Mouse (Mus musculus) cerebellum, adult 8-10 months (tissue): ENCODE measurements at regions not wholly inside any gene's neighbourhood (a gene's known extent, or its start where the extent isn't known, plus 50 kb on each side); places are given as distances from the start of the nearest gene placed in this dataset.

Experiments used
- DNase-seq: peaks from one replicate; pipeline ENCODE4 v3.0.0; 2022

DNA sequence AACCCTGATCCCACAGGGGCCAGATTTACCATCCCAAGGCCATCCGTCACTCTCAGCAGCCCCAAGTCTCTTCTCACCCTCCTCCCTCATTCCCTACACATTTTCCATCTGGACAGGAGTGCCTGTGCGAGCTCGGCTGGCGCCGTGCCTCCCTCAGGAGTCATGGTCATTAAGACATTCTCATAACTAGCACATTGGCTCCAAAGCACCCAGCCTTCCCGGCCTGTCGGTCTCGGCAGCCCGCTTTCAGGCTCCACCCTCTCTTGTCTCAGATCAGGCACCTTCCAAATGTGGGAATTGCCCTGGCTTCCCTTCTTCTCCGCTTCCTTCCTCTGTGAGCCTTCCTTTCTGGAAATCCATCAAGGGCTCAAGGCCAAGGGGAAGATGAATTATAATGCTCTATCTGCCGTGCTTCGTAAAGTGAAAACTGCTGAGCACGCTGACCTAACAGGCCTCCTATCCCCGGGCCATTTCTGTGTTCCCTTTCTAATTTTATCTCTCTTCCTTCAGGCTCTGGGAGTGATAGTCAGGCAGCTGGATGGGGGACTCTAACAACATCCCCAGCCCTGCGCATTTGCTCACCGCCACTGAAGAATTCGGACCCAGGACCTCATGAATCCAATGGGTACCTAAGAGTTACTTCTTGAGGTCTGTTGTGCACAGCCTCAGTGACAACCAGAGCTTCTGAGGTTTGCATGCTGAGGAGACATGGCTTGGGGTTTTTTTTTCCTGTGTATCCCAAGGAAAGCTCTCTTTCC lies 130.2 kb upstream of the Six2 start:
- no peak for DNase-seq

DNA sequence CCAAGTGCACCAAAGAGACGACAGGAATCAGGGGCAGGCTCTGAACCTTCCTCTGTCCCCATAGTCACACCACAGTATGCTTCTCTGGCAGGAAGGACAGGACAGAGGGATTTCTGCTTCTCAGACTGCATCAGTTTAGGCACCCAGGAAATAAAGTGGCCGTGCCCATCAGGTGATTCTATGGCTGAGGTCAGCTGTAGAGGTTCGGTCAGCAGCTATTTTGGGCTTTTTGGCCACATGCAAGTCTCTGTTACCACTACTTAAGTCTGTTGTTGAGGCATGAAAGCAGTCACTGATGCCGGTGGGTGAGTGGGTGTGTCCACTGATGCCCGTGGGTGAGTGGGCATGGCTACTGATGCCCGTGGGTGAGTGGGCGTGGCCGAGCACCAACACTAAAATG lies 128.4 kb upstream of the Six2 start:
- no peak for DNase-seq

DNA sequence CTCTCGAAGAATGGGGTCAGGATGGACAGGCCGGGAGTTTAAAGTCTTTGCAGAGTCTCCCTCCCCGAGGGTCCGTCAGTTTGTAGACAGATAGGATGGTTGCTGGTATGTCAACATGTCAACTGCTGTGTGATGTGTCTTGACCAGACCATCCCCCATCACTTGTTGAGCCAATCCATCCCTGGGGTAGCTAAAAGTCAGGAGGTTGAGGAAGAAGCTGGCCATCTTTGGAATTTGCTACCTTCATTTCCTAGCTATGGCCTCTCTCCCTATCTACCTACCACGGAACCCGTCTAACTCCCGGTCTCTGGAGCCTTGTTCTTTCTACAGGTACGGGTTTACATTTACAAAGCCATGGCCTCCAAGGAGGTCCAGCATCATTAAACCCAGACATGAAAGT lies 128.0 kb upstream of the Six2 start:
- DNase-seq, result no peak

DNA sequence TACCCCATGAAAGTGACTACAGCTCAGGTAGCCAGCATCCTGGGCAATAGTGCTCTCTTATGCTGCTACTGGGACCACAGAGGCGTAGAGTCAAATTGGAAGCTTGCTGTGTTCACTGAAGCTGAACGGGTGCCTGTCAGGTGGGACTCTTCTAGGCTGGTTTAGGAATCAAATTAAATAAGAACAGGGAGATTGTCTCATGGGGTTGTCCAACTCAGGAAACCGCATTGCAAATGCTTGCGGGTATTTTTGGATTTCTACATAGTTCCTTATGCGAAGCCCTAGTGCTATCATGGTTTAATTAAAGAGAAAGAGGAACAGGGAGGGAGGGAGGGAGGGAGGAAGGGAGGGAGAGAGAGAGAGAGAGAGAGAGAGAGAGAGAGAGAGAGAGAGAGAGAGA lies 120.5 kb upstream of the Six2 start:
- no peak for DNase-seq

DNA sequence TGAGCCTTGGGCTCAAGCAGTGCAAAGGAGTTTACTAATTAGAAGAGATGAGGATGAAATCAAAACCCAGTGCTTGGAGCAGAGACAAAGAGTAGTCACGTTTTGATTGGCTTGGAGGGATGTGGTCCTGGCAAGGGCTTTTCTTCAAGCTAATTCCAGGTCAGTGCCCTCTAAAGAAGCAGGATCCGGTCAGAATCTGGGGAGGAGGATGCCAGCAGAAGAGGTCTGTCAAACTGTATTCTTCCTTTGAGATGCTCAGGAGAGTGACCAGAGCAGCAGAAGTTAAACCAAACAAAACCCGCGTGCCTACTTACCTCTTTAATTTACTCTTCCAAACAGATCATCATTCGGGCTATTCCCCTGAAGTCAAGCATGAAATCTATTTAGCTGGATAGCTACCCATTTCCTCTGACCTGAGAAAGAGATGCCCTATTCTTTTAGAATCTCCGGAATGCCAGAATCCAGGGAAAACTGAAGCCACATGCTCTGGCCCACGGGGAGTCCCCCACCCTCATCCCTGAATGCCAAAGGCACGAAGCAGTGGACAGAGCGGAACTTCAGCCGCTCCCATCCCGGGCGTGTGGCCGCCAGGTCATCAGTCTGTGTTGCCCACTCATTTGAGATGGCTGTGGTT lies 117.8 kb upstream of the Six2 start:
- DNase-seq, result no peak

DNA sequence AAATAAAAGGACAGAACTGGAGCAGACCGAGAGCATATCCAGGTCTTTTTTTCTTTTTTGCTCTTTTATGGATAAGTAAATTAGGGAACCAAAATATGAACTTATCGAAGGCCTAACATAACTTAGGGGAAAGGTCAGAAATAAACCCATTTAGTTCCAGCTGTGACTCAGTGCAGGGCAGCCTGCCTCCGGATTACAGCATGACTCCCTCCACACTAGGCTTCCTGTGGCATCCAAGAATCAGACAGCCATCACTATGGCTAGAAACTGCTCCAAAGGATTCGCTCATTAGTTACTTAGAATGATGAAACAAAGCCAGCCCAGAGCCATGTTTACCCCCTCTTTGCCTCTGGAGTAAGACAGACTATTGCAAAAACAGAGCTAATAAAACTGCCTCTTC lies 116.6 kb upstream of the Six2 start:
- DNase-seq, result no peak

DNA sequence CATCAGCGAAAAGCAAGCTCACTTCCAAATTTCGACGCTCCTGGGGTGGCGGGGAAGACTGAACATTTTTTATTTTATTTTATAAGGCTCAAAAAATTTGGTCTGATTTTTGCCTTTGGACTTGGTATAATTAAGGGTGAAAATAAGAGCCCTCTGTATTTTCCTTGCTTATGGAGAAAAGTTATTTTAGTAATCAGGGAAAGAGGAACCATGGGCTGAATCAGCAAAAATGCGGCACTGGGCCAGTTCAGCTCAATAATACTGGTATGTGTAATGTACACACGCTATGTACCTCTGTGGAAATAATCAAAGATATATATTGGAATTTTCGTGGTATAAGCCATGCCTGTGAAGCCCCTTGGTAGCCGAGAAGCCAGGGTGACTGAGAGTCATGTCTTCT lies 113.7 kb upstream of the Six2 start:
- no peak for DNase-seq

DNA sequence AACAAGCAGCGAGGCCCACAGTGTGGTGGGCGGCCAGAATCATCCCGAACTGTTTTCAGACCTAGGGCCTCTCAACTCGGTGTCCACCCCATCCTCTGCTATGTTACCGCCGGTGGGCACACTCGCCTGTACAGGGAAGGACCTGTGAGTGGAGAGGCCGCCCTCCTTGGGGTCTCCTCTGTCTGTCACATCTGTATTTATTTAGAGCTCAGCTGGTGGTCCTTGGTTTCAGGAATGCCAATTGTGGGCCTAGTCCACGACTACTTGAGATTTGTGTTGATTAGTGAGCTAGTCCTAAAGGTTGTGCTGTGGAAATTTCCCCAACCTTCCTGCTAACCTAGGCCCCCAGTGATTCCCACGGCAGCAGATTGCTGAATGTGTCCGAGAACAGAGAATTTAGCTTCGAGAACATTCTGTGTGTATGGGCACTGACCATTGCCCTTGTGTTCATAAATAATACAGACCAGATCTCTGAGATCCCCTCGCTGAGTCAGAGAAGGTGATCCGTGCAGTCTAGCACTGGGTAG lies 113.1 kb upstream of the Six2 start:
- DNase-seq, result no peak

DNA sequence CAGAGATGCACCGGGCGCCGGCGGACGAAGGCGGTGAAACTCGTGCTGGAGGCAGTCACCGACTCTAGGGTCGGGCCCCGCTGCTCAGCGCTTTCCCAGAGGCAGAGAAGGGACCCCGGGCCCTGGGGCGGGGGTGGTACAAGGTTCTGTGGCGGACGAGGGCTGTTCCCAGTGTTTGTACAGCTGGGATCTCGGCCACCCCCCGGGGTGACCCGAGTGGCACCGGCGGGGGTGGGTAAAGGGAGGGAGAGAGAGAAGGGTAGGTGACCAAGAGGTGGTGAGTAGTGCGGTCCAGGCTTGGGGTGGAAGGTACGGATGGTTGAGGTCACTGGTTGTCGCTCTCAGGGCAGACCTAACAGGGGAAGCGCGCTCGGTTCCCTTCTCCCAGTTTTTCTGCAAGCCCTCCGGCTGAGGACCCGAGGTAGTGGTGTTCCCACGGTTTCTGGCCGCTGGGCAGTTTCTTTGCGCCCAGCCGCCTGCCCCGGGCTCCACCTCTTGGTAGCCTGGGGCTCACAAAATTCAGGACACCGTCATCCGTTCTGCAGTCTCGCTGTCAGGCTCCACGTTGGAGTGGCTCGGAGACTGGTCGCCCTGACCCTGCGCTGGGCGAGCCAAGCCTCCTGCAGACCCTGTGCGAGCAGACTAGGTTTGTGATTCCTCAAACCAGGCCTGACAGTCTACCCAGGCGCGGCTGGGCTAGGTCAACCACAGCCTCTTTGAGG lies 112.4 kb upstream of the Six2 start:
- DNase-seq, result no peak

DNA sequence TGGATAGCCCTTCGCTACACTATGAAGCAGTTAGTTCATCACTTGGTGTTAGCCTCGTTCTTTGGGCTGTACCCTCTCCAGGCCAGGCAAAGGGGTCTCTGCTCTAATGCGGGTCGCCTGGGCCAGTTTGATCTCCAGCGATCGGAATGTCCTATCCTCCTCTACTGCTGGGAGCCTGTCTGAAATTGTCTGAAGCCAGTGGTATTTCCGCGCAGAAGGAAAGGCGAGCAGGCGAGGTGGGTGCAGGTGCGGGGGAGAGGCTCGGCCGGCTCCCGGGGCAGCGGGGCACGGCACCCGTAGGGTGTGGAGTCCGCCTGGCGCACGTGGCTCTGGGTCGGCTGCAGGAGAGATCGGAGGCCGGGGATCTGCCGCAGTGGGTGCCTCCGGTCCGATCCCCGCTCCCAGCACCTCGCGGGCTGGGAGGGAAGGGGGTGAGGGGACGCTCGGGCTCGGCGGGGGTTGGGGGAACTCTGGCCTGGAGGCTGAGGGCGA lies 111.8 kb upstream of the Six2 start:
- DNase-seq, result no peak

DNA sequence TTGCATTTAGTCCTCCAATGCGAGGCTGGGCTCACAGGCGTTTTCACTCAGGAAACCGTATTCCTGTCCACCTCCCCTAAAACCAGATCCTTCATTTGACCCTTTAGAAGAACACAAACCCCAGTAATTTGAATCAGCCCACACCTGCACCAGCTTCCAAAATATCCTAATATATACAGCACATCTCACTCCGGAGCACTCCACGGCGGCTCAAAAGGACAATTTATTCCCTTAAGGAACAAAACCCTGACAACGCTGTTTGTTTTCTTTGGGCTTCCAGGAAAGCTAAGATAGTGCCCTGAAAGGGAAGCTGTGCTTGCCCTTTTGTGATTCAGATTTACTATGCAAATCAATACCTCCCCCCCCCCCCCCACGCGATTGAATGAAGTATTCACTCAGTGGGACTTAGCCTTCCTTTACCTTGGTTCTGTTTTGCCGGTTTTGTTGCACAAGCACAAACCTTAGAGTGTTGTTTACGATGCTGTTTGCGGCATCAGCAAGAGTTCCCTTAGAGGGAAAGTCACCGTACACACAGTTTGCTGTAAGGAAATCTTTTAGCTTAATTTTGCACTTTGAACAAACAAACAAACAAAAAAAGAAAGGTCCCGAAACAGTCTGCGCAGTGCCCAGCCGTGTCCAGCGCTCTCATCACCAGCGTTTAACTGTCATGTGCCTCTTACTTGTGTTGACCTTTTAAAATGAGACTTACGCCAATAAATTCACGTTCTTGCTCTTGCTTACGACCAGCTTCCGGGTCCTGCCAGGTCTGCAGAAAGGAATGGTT lies 111.2 kb upstream of the Six2 start:
- DNase-seq, result no peak

DNA sequence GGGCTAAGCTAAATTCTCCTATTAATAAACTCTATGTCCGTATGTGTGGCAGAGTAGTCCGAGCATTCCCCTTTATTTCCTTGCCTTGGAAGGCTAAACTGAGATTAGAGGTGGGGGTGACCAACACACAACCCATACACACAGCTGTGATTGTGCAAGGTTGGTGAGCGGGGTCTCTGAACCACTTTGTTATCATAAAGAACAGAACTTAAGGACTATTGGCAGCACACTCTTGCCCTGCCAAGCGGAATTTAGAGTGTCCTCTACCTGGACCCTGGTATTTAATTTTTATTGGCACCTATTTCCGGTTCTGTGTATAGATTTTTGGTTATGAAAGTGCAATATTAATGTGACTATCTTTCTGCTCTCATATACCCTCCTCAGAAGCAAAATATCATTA lies 109.7 kb upstream of the Six2 start:
- DNase-seq, result no peak

DNA sequence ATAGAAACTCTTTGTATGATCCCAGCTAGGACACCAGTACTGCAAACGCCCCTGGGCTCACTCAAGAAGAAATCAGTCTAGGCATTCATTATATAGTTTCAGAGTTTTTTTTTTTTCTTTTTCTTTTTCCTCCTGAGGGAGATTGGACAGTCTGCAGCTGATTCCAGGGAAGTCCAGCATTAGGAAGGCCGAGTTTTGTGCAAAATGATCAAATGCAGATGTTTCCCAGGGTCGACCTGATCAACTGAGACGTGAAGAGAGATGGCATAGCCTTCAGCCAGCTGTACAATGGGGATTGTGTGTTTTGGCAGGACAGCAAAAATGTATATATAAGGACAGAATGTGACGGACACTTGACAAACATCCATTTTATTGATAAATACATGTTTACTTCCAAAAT lies 107.7 kb upstream of the Six2 start:
- DNase-seq, result no peak

DNA sequence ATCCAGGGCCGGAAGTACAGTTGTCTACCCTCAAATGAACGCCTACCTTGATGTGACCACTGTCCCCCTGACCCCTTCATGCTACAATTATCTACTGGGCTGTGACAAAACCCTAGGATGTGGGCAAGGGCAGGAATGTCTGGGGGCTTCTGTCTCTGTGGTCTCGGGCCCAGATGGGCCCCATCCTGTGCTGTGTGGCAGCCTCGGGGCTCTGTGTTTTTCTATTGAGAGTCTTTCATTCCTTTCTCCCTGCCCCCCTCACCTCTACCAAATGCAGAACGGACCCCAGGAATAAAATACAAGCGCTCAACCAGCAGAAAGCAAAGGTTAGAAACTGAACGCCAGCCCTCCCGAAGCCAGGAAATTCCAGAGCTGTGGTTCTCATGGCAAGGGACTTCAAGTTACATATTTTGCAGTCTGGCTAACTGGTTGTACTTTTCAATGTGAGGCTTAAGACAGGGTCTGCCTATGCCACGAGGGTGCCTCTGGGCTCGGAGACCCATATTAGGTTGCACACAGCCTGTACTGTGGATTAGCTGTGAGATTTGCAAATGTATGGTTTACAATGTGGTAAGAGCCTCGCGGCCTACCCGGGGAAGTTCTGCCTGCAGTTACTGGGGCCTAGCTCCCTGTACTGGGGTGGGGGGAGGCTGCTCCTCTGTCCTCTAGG lies 97.7 kb upstream of the Six2 start:
- no peak for DNase-seq

DNA sequence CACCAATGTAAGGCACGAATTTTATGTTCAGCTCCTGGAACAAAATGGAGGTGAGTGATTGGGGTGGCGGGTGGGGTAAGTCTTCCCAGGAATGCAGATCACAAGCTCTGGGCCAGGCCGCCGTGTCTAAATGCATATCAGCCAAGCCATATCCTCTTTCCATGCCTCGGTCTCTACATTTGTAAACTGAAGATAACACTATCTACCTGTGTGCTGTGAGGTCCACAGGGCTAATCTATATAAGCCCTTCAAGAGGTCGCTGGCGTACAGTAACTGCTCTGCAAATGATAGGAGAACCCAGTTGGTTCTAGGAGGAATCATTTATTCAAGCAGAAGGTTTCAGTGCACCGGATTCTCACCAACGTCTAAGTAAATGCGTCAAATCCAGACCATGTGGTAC lies 92.4 kb upstream of the Six2 start:
- no peak for DNase-seq

DNA sequence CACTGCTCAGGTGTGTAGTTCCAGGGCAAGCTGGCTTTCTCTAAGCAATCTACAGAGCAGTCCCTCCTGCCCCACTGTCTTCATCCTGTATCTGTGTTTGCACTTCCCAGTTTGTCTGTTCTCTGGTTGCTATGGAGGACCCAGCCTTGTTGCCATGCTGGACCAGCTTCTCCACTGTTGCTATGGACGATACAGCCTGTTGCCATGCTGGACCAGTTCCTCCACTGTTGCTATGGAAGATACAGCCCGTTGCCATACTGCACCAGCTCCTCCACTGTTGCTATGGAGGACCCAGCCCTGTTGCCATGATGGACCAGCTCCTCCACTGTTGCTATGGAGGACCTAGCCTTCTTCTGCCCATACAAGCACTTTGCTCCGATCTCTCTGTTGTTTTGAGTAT lies 88.8 kb upstream of the Six2 start:
- DNase-seq, result no peak

DNA sequence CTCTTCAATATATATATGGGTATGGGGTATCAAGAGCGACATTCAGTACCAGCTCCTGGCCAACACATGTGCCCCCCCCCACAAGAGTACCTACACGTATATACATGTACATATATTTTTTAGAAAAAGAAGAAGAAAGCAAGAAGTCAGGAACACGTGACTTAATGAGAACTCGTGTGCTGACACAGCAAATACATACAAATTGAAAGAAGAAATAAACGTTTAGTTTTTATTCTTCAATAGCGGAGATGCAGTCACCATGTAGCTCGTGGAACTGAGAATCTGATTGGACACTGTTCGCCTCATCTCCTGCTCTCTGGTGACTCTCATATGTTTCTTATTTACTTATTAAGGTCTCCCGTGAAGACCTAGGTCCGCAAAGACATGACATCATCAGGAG lies 80.3 kb upstream of the Six2 start:
- no peak for DNase-seq

DNA sequence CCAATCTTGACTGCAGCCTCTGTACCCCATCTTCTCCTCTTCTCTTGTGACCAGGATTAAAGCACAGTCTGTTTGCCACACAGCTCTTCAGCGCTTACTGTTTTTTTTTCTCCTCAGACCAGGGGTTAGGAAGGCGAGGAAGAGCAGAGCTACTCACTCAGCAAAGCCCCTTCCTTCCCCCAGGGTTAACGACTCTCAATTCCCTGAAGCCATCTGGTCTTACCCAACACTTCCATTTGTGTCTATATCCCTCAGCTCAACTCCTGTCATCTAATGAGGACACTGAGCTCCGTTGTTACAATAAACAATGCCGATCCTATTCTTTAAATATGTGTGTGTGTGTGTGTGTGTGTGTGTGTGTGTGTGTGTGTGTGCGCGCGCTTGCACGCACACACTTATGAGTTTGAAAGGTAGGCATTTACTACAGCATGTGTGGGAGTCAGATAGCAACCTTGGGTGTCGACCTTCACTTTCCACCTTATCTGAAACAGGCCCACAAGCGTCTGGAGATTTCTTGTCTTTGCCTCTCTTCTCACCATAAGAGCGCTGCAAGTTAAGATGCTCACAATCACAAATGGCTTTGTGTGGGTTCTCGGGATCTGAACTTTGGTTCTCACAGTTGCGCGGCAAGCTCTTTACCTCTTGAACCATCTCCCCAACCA lies 79.3 kb upstream of the Six2 start:
- DNase-seq, result no peak

DNA sequence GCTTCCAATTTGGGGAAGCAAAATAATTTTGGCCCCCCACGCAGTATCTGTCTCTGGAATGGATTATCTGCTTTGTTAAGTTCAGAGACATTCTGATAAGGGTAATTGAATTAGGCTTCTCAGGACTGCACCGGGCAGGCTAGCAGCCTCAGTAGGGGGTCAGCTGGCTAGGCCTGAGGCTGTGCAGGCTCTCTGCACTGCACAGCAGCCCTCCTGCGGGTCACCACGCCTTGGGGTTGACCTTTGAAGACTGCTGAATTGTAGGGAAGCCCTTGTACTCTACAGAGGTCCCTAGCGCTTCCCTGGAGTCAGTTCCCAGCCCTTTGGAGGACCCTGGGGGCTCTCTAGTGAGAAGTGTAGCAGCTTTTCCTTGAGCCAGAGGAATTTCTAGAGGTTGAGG lies 78.5 kb upstream of the Six2 start:
- DNase-seq, result no peak

DNA sequence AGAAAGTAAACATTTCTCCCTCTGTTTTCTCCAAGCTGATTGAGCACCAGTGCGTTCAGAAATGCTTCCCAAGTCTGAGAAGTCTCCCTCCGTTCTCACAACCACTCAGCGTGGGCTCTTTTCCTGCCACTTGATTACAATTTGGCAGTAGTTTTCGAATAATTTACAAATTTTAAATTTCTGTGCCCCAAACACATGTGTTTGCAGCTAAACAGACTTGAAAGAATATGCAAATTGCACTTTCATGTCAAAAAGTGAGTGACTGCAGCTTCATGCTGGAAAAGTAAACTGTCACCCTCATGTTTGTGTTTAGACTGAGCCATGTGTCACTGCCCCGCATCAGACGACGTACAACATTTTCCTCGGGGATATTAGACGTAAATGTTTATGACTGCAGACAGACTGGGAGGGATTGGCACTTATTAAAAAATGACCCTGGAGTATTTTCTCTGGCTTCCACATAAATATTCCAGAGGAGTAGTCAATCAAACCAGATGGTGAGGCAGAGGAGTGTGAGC lies 70.6 kb upstream of the Six2 start:
- DNase-seq, result no peak

DNA sequence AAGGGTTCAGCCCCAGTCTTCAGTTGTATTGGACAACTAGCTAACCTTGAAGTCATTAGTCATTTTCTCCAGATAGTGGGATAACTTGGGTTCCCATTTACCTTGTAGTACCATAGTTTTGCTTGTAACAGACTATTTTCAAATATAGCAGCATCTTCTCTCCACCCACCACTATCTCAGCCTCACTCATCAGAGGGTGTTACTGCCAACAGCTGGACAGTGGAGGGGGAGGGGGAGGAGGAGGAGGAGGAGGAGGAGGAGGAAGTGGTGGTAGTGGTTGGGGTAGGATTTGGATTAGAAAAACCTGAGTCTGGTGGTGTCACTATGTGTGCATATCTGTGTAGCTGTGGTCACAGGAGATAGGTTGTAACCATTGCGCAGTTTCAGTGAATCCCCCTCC lies 69.6 kb upstream of the Six2 start:
- DNase-seq, result no peak

DNA sequence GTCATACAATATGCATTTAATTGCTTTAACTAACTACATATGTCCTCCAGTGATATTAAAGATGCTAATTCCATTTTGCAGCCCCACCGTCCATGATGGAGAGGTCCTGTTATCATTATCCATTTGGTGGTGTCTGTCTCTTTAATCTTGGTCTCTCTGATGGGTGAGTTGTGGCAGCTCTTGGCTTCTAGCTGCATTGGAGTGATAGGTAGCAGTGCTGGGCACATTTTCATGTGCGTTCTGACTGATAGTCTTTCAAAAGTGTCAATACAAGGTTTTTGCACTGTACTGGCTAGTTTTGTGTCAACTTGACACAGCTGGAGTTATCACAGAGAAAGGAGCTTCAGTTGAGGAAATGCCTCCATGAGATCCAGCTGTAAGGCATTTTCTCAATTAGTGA lies 67.5 kb upstream of the Six2 start:
- DNase-seq, result no peak
